Mouse (Mus musculus) Muller cell, postnatal 12 days (primary cell): ENCODE measurements around the gene Fubp1.

ENCODE experiments used
- DNase-seq: peaks from one replicate; pipeline ENCODE4 v3.0.0-alpha.2; 2015; ENCODE audit errors: inconsistent ontology term

Fubp1 gene

GRCm38 (mm10) chr3:152276935-152277334 lies 66.7 kb downstream of the Fubp1 start:
- DNase-seq: no peak

GRCm38 (mm10) chr3:152277912-152278311 lies 67.7 kb downstream of the Fubp1 start:
- DNase-seq: no peak

GRCm38 (mm10) chr3:152278431-152278830 lies 68.2 kb downstream of the Fubp1 start:
- DNase-seq: no peak

GRCm38 (mm10) chr3:152282126-152282525 lies 71.9 kb downstream of the Fubp1 start:
- no peak for DNase-seq

- DNase-seq: no peak
Observed at GRCm38 (mm10) chr3:152284306-152284705, 74.1 kb downstream of the Fubp1 start.

- no peak for DNase-seq
Observed at GRCm38 (mm10) chr3:152284759-152285158, 74.5 kb downstream of the Fubp1 start.
